Mouse (Mus musculus): ENCODE measurements at regions not wholly inside any gene's neighbourhood (a gene's known extent, or its start where the extent isn't known, plus 50 kb on each side); places are given as distances from the start of the nearest gene placed in this dataset.

DNA sequence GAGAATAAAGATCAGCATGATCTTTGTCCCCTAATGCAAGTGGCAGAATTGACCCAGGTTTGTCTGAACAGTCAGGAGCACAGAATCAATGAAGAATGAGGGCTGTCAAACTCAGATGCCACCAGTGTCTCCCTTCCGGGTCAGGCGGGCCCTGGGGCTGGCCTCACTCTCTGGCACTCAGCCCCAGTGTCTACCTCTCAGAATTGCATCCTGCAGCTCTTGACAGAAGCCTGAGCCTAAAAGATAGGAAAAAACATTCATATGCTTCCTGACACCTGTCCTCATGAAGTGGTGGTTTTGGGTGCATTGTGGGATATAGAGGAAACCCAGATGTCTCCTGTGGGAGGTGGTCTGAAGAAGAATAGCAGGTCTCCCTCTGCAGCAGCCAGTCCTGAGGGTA, 107.9 kb upstream of the Sfswap start:
- TF ChIP-seq CTCF (IDR thresholded peaks at IDR 0.05; ENCODE audit: borderline replicate concordance, extremely low read depth, insufficient read depth, insufficient read length) (no peak), POLR2A (IDR thresholded peaks at IDR 0.05; ENCODE audit: borderline replicate concordance, extremely low read depth, insufficient read depth, insufficient read length, poor library complexity, severe bottlenecking) (no peak)

All from brain, embryonic 14.5 days (tissue).